Mouse (Mus musculus) ovary, postnatal 36 days (tissue): ENCODE measurements around the gene Xrcc1.

Experiments
- DNase-seq: peaks from one replicate; pipeline ENCODE4 v3.0.0; 2022; ENCODE audit warnings: low spot score, mixed read lengths

Gene Xrcc1

GRCm38 (mm10) chr7:24529580-24529979 is 16.5 kb upstream of the Xrcc1 start:
- no peak for DNase-seq

DNA sequence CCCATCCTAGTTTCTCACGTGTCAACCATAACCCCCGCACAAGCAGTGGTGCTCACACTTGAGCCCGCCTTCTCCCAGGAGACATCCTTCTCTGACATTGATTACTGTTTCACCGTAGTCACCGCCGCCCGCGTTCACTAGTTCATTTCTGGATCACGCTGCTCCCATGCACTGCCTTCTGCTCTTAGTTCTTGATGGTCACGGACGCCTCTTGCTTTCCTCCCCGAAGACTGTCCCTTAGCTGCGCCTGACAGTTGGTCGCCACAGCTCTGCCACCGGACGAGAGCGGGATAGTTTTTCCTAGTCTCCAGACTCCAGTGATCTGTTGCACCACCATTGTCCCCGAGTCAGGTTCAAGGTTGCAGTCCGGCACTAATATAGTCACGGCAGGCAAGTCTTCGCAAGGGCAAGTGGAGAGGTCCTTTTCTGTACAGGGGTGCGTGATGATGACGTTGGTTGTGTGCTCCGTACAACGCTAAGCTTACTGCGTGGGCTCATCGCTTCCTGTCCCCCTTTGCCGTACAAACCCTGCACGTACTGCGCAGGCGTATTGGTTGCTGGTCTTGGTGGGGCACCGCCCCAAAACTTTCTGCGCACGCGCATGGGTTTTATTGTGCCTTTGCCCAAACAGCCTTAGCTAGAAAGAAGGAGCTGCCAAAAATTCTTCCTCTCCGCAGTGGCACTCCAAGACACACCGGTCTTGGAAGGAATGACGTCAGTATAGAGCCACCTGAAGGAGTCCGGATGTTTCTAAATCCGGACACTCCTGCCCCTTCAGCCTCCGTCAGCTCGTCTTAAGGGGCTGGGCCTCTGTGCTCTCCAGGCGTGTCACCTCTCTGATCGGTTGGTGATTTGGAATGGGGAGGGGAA is 15.8 kb upstream of the Xrcc1 start, which contains the start of gene Irgq:
TSS of gene Irgq (plus strand) at position 628 of the 870 bp plus-strand sequence.
- peak; percentile 98 for DNase-seq

GRCm38 (mm10) chr7:24531211-24531971 is 14.7 kb upstream of the Xrcc1 start:
- peak; percentile 76 for DNase-seq

DNA sequence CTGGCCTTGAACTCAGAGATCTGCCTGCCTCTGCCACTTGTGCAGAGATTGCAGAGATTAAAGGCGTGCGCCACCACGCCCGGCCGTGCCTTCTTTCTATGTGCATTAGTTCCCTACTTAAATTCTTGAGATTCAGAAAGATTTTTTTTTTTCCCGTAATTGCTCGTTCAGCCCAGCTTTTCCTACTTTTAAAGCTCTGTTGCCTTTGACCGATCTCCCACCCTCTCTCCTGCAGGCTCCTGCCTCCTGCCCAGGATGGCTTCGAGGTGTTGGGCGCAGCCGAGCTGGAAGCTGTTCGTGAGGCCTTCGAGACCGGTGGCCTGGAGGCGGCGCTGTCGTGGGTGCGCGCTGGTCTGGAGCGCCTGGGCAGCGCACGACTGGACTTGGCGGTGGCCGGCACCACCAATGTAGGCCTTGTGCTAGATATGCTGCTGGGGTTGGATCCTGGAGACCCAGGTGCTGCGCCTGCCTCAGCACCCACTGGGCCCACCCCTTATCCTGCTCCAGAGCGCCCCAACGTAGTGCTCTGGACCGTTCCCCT is 13.0 kb upstream of the Xrcc1 start:
- no peak for DNase-seq

GRCm38 (mm10) chr7:24533806-24534205 is 12.3 kb upstream of the Xrcc1 start:
- DNase-seq = no peak

- DNase-seq = no peak
Observed at GRCm38 (mm10) chr7:24534301-24534700, 11.8 kb upstream of the Xrcc1 start.

DNA sequence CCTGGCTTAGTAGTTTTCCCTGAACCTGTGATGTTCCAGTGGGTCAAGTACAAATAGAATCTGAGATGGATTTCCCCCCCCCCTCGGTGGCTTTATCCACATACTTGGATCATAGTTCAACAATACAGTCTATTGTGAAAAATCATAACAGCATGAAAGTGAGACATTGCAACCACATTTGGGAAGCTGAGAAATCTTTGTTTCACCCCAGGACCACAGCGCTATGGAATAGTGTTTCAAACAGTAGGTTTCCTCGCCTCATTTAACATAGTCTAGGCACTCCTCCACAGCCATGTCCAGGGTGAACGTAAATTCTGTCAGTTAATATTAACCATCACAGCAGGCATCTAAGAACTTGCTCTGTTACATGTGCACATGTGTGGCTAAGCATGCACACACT is 9.0 kb upstream of the Xrcc1 start:
- DNase-seq = no peak

DNA sequence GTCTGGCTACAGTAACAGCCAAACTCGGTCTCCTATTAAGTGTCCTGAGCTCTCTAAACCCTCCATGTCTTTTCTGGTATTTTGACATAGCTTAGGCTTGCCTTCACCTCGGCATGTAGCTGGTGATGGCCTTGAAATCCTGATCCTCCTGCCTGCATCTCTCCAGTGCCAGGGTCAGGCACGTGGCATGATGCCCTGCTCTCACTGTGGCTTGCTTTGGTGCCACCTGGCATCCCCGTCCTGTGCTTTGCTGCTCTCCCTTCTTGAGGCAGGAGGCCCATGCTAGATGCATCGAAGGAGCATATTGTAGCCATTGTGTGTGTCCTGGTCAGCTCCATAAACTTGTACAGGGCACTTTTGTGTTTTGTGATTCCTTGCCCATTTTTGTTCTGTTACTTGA is 8.5 kb upstream of the Xrcc1 start:
- DNase-seq = no peak

GRCm38 (mm10) chr7:24538154-24538553 is 7.9 kb upstream of the Xrcc1 start:
- peak; percentile 32 for DNase-seq

DNA sequence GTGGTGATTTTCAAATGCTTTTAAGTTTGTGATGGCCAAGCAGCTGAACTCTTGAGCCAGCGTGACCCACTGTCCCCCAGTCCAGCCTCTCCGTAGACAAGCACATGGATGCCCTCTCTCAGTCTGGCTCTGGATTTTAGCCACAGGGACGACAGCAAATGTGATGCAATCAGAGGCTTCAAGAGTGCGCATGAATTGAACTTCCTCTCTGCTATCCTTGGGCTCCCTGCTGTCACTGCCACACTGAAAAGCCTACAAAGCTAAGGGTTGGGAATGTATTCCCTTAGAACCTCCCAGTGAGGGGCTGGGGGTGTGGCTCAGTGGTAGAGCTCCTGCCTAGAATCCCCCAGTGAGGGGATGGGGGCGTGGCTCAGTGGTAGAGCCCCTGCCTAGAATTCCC is 7.4 kb upstream of the Xrcc1 start:
- DNase-seq = no peak

DNA sequence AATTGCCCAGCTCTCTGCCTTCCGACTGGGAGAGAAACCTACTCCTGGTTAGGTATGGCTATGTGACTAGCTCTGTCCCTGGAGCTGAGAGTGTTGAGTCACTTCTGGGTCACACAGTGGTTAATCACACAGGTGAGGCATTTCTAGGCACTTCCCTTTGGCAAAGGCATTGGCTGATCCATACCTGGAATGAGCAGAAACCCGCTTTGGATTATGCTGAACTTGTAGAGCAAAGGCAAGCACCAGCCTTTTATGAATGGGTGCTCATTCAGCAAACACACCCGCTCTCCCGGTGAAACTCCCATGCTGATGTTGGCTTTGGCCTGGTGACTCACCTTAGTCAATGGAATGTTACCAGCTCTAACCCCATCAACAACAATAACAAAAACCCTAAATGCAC is 6.4 kb upstream of the Xrcc1 start:
- no peak for DNase-seq

GRCm38 (mm10) chr7:24544506-24544905 is 1.6 kb upstream of the Xrcc1 start:
- no peak for DNase-seq

GRCm38 (mm10) chr7:24546634-24547389 is 723 bp downstream of the Xrcc1 start:
- peak; percentile 99 for DNase-seq

DNA sequence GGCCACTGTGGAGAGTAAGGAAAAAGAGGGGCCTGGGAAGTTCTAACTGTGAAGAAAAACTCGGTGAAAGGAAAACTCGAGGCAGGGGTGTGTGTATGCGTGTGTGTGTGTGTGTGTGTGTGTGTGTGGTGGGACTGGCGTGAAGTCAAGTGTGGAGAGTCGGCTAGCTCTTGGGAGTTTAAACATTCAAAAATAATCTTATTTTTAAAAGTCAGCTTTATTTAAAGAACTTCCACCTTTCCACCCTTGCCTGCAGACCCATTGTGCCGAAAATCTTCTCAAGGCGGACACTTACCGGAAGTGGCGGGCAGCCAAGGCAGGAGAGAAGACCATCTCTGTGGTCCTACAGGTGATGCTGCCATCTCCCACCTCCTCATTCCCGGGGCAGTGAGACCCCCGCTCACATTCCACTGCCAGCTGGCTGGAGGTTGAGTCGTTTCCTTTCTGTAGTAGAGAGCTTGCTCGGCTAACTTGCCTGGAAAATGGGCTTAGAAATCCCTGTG is 1.5 kb downstream of the Xrcc1 start:
- DNase-seq = no peak

- no peak for DNase-seq
Observed at GRCm38 (mm10) chr7:24551985-24552759, 6.1 kb downstream of the Xrcc1 start.

DNA sequence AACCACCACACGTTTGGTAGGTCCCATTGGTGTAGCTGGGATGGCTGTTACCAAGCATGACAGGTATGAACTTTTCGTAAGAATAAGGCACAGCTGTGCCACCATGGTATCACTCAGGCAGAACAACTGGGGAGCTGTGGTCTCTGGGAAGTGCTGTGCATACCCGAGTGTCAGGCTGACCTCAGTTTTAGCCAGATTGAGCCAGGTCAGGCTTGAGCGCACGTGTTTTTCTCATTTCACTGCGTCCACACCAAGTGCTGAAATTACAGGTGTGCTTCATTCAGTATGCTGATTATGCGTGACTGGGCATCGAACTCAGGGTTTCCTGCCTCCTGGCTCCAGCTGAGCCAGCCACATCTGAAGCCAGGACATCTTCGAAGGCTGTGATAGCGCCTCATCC is 9.7 kb downstream of the Xrcc1 start:
- DNase-seq = no peak

DNA sequence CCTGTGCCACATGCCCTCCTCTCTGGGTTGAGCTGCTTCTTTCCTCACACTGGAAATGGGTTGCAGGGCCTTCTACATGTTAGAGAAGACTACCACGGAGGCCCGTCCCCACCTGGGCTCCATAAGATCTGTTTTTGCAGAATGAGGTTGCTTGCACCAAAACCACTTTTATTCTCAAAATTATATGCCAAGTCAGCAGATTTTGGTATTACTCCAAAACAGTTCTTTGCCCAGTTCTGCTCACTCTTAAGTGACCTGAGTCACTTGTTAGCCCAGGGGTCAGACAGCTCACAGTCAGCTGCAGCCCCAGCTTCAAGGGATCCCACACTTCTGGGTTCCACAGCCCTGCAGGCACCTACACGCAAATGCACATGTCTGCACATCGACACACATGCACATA is 15.4 kb downstream of the Xrcc1 start:
- no peak for DNase-seq

DNA sequence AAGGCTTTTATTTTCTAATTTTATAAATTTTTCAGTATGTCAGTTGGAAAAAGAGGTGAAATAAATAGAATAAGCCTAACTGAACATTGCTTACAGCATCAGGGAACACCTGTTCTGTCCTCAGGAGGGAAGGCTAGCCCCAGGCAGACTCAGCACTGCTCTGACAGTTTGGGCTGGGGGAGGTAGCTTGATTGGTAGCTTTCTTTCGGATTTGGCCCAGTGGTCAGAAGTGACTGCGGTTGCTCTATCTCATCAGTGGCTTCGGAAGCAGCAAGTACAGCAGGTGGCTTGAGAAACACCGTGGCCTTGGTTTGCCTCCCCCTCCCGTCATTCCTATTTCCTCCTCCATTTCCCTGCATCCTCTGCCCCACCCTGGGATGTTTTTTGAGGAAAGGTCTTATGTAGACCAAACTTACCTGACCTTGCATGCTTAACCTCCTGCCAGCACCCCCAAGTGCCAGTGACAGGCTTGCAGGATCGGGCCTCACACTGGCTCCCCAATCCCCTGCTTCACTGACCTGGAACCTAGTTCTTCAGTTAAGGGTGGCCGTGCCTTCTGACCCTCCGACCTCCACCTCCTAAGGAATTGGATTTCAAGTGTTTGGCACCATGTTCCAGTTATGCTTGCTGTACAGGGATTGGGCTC is 17.2 kb downstream of the Xrcc1 start:
- DNase-seq = no peak

GRCm38 (mm10) chr7:24563837-24564206 is 17.7 kb downstream of the Xrcc1 start:
- no peak for DNase-seq

DNA sequence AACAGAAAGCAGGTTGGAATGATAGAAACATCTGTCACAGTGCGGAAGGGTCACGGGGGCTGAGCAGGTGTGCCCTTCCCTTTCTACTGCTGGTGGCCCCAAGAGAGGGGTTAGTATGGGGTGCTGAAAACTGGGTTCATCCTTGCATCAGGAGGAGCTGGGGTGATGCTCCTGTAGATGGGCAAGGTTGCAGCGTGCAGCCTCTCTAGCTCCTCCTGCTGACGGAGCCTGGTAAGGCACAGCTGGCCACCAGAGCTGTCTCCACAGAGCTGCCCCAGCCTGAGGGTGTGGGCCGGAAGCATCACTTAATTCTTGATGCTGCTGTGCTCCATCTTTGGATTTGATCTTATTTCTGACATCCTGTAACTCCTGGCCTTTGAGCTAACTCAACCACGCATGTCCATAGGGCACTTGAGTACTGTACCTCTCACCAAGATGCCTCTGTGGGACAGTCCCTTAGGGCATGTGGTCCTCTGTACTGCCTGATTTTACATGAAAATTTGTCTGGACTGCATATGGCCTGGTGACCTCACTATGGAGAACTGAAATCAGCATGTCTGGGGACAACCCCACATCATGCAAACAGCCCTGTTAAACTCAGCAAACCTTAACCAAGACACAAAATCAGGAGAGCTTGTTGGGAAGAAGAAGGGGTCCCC is 18.6 kb downstream of the Xrcc1 start:
- peak; percentile 61 for DNase-seq
